Mouse (Mus musculus) embryonic facial prominence, embryonic 15.5 days (tissue): Measurements from ENCODE around the gene 1700088E04Rik. TPM values are rescaled to one million over a fixed set of nuclear protein-coding genes. Genes with fewer than 3 reads are reported as not detected.

Experiments used
- polyA plus RNA-seq: library from polyadenylated mRNA; unstranded; fragments of >200 nt; fragmentation: Nextera tagmentation; extraction: Ambion mirVana; gene quantifications from 2 replicates; pipeline ENCODE4 v1.2.1, GENCODE M21; 2015

The 1700088E04Rik gene
- polyA plus RNA-seq, 1 experiment from 2014 or later: 25.2 TPM

Other genes with a start within 250 kb of the 1700088E04Rik start
- gene Gm49510, start 241.6 kb downstream of the 1700088E04Rik start, polyA plus RNA-seq: 0.71 and 0.85 TPM in 2 replicates
- gene Sh3bp1, start 241.5 kb downstream of the 1700088E04Rik start, polyA plus RNA-seq: 56.7 and 68.1 TPM in 2 replicates
- gene Pdxp, start 227.3 kb downstream of the 1700088E04Rik start, polyA plus RNA-seq: 17.3 and 19.9 TPM in 2 replicates
- 2,635 and 2,725 TPM in 2 replicates for gene Lgals1, start 214.5 kb downstream of the 1700088E04Rik start, polyA plus RNA-seq
- gene Nol12, start 206.3 kb downstream of the 1700088E04Rik start, polyA plus RNA-seq: 52.7 and 53.7 TPM in 2 replicates
- 54.6 and 61.4 TPM in 2 replicates for gene Triobp, start 193.5 kb downstream of the 1700088E04Rik start, polyA plus RNA-seq
- gene H1f0, start 112.8 kb downstream of the 1700088E04Rik start, polyA plus RNA-seq: 553 and 582 TPM in 2 replicates
- gene Galr3, start 99.4 kb downstream of the 1700088E04Rik start, polyA plus RNA-seq: 0.14 and 0.37 TPM in 2 replicates
- gene Ankrd54, start 78.4 kb downstream of the 1700088E04Rik start, polyA plus RNA-seq: 58.7 and 71.7 TPM in 2 replicates
- 197 and 205 TPM in 2 replicates for gene Eif3l, start 66.1 kb downstream of the 1700088E04Rik start, polyA plus RNA-seq
- 16.8 and 17.3 TPM in 2 replicates for gene Micall1, start 32.4 kb downstream of the 1700088E04Rik start, polyA plus RNA-seq
- 304 and 333 TPM in 2 replicates for gene Polr2f, start 244 bp downstream of the 1700088E04Rik start, polyA plus RNA-seq
- 11.8 and 12.5 TPM in 2 replicates for gene Sox10, start 24.0 kb upstream of the 1700088E04Rik start, polyA plus RNA-seq
- 46.2 and 50.4 TPM in 2 replicates for gene Pick1, start 87.9 kb upstream of the 1700088E04Rik start, polyA plus RNA-seq
- gene Gm49486, start 88.1 kb upstream of the 1700088E04Rik start, polyA plus RNA-seq: 0.94 and 1.3 TPM in 2 replicates
- 0.35 and 0.58 TPM in 2 replicates for gene Slc16a8, start 113.5 kb upstream of the 1700088E04Rik start, polyA plus RNA-seq
- 16.1 and 18.5 TPM in 2 replicates for gene Baiap2l2, start 144.3 kb upstream of the 1700088E04Rik start, polyA plus RNA-seq
- 16.2 and 17.0 TPM in 2 replicates for gene Pla2g6, start 187.1 kb upstream of the 1700088E04Rik start, polyA plus RNA-seq
- 3.5 and 3.7 TPM in 2 replicates for gene Maff, start 205.4 kb upstream of the 1700088E04Rik start, polyA plus RNA-seq